ENCODE assay signal across 9 mouse cellular contexts in genomic region chr5:66337969-66338345, GRCm38 (mm10).
A peak's percentile ranks its signal among the peaks of the same experiment; 100 is the strongest.
DNase-seq lines count a peak whose midpoint lies in the region; ATAC-seq and TF ChIP-seq lines count a peak whose summit lies in the region.
"Had no signal": no experiment of that assay in that cellular context is flagged by ENCODE, and none has a peak within 500 bp of the region (broad histone marks: within the 10 kb centered on the region; RNA-seq: fewer than 3 reads in every experiment).

No protein-coding gene starts in this region.

- no peak for TF ChIP-seq CTCF in liver, adult 2 months (IDR thresholded peaks at IDR 0.05; ENCODE audit: low read depth, low read length)
- no peak for TF ChIP-seq CTCF in thymus, adult 2 months (IDR thresholded peaks at IDR 0.05; ENCODE audit: borderline replicate concordance, control insufficient read depth, extremely low read depth, insufficient read depth, low read length, poor library complexity)

- H3K9me3 ChIP-seq in embryonic facial prominence, embryonic 11.5 days (replicated peaks; ENCODE audit: control insufficient read depth, low read length), result no peaks in the 10 kb centered on the region
- H3K9me3 ChIP-seq in midbrain, embryonic 11.5 days (ENCODE audit: control insufficient read depth, low read length), result no peaks in the 10 kb centered on the region

- ATAC-seq in embryonic facial prominence, embryonic 11.5 days (replicated peaks; ENCODE audit: insufficient number of reproducible peaks, low FRiP score, low TSS enrichment, low read depth), result no peak
- no peak; the same call in 1 of the 2 replicates for ATAC-seq in midbrain, embryonic 11.5 days (ENCODE audit: low FRiP score)

- peak; percentile 72 for DNase-seq in liver, adult 2 months (ENCODE audit: extremely low read depth, low read depth, low spot score)
- no peak for DNase-seq in liver
- DNase-seq in embryonic facial prominence, embryonic 11.5 days (ENCODE audit: low spot score), result no peak
- peak; percentile 84 to 86 for DNase-seq in heart, postnatal 10 days
- DNase-seq in kidney, postnatal 4 days, result peak; percentile 24 to 51
- DNase-seq in midbrain, embryonic 11.5 days (ENCODE audit: low spot score, missing footprints), result no peak
- no peak for DNase-seq in thymus, adult 2 months
- no peak for DNase-seq in spleen, postnatal 36 days (ENCODE audit: low spot score in 2 of 2)

- no peak overlapping the region for H3K9ac ChIP-seq in liver, adult 2 months (ENCODE audit: low read depth, low read length)
- no peak overlapping the region for H3K9ac ChIP-seq in embryonic facial prominence, embryonic 11.5 days (replicated peaks; ENCODE audit: low read length)
- H3K9ac ChIP-seq in midbrain, embryonic 11.5 days (ENCODE audit: low read length), result no peak overlapping the region

- no peak overlapping the region for H3K27ac ChIP-seq in liver, adult 2 months (replicated peaks; ENCODE audit: insufficient read depth, low read depth, low read length)
- no peak overlapping the region for H3K27ac ChIP-seq in embryonic facial prominence, embryonic 11.5 days (replicated peaks; ENCODE audit: low read depth, low read length)
- H3K27ac ChIP-seq in midbrain, embryonic 11.5 days (ENCODE audit: low read depth, low read length), result no peak overlapping the region
- H3K27ac ChIP-seq in thymus, adult 2 months (ENCODE audit: control insufficient read depth, insufficient read depth, low read length), result no peak overlapping the region

- no peaks in the 10 kb centered on the region for H3K36me3 ChIP-seq in liver, adult 2 months (ENCODE audit: control insufficient read depth, insufficient read depth, low read length)
- H3K36me3 ChIP-seq in embryonic facial prominence, embryonic 11.5 days (replicated peaks; ENCODE audit: control insufficient read depth, insufficient read depth, low read depth, low read length), result no peaks in the 10 kb centered on the region
- H3K36me3 ChIP-seq in midbrain, embryonic 11.5 days (ENCODE audit: control insufficient read depth, insufficient read depth, low read length), result no peaks in the 10 kb centered on the region
- H3K36me3 ChIP-seq in thymus, adult 2 months (ENCODE audit: control insufficient read depth, insufficient read depth, low read length), result no peaks in the 10 kb centered on the region

- H3K27me3 ChIP-seq in liver, adult 2 months (ENCODE audit: control insufficient read depth, insufficient read depth, low read length), result no peaks in the 10 kb centered on the region
- H3K27me3 ChIP-seq in embryonic facial prominence, embryonic 11.5 days (ENCODE audit: control insufficient read depth, insufficient read depth, low read length), result no peaks in the 10 kb centered on the region
- H3K27me3 ChIP-seq in midbrain, embryonic 11.5 days (ENCODE audit: control insufficient read depth, insufficient read depth, low read length), result no peaks in the 10 kb centered on the region
- no peaks in the 10 kb centered on the region for H3K27me3 ChIP-seq in thymus, adult 2 months (ENCODE audit: control insufficient read depth, insufficient read depth, low read length)
- H3K27me3 ChIP-seq: Patski had no signal

- intact Hi-C loops in heart, postnatal 10 days (cut with DNase I), result no loop called here

- H3K4me3 ChIP-seq in liver, adult 2 months (ENCODE audit: insufficient read depth, low read depth, low read length), result no peak overlapping the region
- H3K4me3 ChIP-seq in embryonic facial prominence, embryonic 11.5 days (ENCODE audit: low read depth, low read length), result peak overlapping the region; percentile 40
- peak overlapping the region; percentile 44 for H3K4me3 ChIP-seq in midbrain, embryonic 11.5 days (ENCODE audit: low read depth, low read length)
- no peak overlapping the region for H3K4me3 ChIP-seq in thymus, adult 2 months (ENCODE audit: control insufficient read depth, insufficient read depth, low read length)

- no peaks in the 10 kb centered on the region for H3K4me1 ChIP-seq in liver, adult 2 months (ENCODE audit: control insufficient read depth, insufficient read depth, low read length)
- no peaks in the 10 kb centered on the region for H3K4me1 ChIP-seq in embryonic facial prominence, embryonic 11.5 days (ENCODE audit: control insufficient read depth, insufficient read depth, low read length)
- peaks cover 15% of the 10 kb centered on the region for H3K4me1 ChIP-seq in midbrain, embryonic 11.5 days (ENCODE audit: control insufficient read depth, insufficient read depth, low read length)
- H3K4me1 ChIP-seq in thymus, adult 2 months (replicated peaks; ENCODE audit: control insufficient read depth, insufficient read depth, low read length), result peaks cover 7% of the 10 kb centered on the region

- peak overlapping the region; percentile 88 for H3K4me2 ChIP-seq in embryonic facial prominence, embryonic 11.5 days (ENCODE audit: low read depth, low read length)
- H3K4me2 ChIP-seq in midbrain, embryonic 11.5 days, result peak overlapping the region; percentile 92

- H3K79me2 ChIP-seq in liver, adult 2 months (ENCODE audit: control insufficient read depth, insufficient read depth, low read length), result no peaks in the 10 kb centered on the region

- TF ChIP-seq POLR2A in liver, adult 2 months (IDR thresholded peaks at IDR 0.05; ENCODE audit: extremely low read depth, insufficient read depth, low read length), result no peak
- TF ChIP-seq POLR2A in thymus, adult 2 months (IDR thresholded peaks at IDR 0.05; ENCODE audit: control insufficient read depth, extremely low read depth, insufficient read depth, low read length, poor library complexity), result no peak

- WGBS in liver, adult 2 months, result 26% methylated on average over 6 of the region's 6 CpGs
- 42% methylated on average over 6 of the region's 6 CpGs for WGBS in embryonic facial prominence, embryonic 11.5 days
- WGBS in midbrain, embryonic 11.5 days, result 35% methylated on average over 6 of the region's 6 CpGs
- WGBS in thymus, adult 2 months, result 32% methylated on average over 6 of the region's 6 CpGs

Comparison
In these comparisons a context has a peak if more than half of its experiments do, and no peak if none do; other contexts are left out.
1. DNase-seq: peak in liver, adult 2 months (single experiment), heart, postnatal 10 days (2 of 2) and kidney, postnatal 4 days (2 of 2); none in liver (single experiment), embryonic facial prominence, embryonic 11.5 days (single experiment), midbrain, embryonic 11.5 days (single experiment), thymus, adult 2 months (single experiment) and spleen, postnatal 36 days (0 of 2).
2. H3K4me3 ChIP-seq: peak in embryonic facial prominence, embryonic 11.5 days (single experiment) and midbrain, embryonic 11.5 days (single experiment); none in liver, adult 2 months (single experiment) and thymus, adult 2 months (single experiment).